Mouse (Mus musculus) testis, adult 2 months (tissue): ENCODE measurements around the gene Rnf11.

Source experiments
- CTCF ChIP-seq: fragments of 200-500 bp; IDR thresholded peaks from 2 replicates; pipeline ENCODE4 v1.5.1; 2012; ENCODE audit warnings: low read depth, mild to moderate bottlenecking, inconsistent platforms, low read length, moderate library complexity; ENCODE audit not compliant: control insufficient read depth, insufficient read depth, insufficient replicate concordance
- POLR2A ChIP-seq: fragments of 200-500 bp; IDR thresholded peaks from 2 replicates; pipeline ENCODE4 v1.6.1; 2012; ENCODE audit warnings: low read depth, mild to moderate bottlenecking, inconsistent platforms, low read length, moderate library complexity; ENCODE audit not compliant: control insufficient read depth

DNA sequence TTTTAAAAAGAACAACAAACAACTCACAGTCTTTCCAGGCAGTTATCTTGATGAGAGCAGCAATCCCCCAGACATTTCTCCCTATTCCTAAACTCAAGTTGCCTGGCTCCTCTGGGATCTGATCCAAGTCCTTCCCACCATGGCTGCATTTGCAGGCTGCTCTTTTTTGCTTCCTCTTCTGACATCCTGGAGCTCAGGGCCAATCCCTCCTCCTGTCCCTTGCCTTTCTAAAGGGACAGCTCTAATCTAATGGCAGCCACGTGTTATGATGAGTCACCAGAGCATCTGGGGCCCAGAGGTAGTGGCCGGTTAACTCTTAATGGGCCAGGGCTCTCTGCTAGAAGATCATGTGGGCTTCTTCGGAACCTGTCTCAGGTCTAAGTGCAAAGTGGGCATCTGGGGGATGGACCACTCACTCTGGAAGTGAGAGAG, 78.5 kb downstream of the Rnf11 start:
- TF ChIP-seq POLR2A (no peak), CTCF (no peak)
